Mouse (Mus musculus) heart, embryonic 15.5 days (tissue): Measurements from ENCODE around the gene Syn3. TPM values are rescaled to one million over a fixed set of nuclear protein-coding genes. Genes with fewer than 3 reads are reported as not detected.

ENCODE experiments used
- ATAC-seq: fragments of 200-750 bp; cut with Nextera tagmentation; replicated peaks from 2 replicates; pipeline ENCODE4 v1.8.0; 2017; ENCODE audit warnings: low read depth, moderate TSS enrichment; ENCODE audit not compliant: insufficient number of reproducible peaks, insufficient read depth, low FRiP score
- H3K27ac ChIP-seq: fragments of 300-500 bp; sonication (generic); 2 replicates; pipeline ENCODE4 v1.5.1; 2015; ENCODE audit warnings: mild to moderate bottlenecking, inconsistent platforms
- H3K27me3 ChIP-seq: fragments of 300-500 bp; sonication (generic); 2 replicates; pipeline ENCODE4 v1.6.1; 2015; ENCODE audit warnings: inconsistent platforms
- H3K36me3 ChIP-seq: fragments of 300-500 bp; sonication (generic); 2 replicates; pipeline ENCODE4 v1.6.1; 2015; ENCODE audit warnings: mild to moderate bottlenecking, inconsistent platforms
- H3K4me1 ChIP-seq: fragments of 300-500 bp; sonication (generic); replicated peaks from 2 replicates; pipeline ENCODE4 v1.6.1; 2015; ENCODE audit warnings: inconsistent platforms
- H3K4me2 ChIP-seq: fragments of 300-500 bp; sonication (generic); 2 replicates; pipeline ENCODE4 v1.6.1; 2015; ENCODE audit warnings: inconsistent platforms, mild to moderate bottlenecking, moderate library complexity
- H3K4me3 ChIP-seq: fragments of 300-500 bp; sonication (generic); 2 replicates; pipeline ENCODE4 v1.5.1; 2015; ENCODE audit warnings: mild to moderate bottlenecking, inconsistent platforms
- H3K9ac ChIP-seq: fragments of 300-500 bp; sonication (generic); 2 replicates; pipeline ENCODE4 v1.6.1; 2015; ENCODE audit warnings: mild to moderate bottlenecking, inconsistent platforms
- H3K9me3 ChIP-seq: fragments of 300-500 bp; sonication (generic); replicated peaks from 2 replicates; pipeline ENCODE4 v1.6.1; 2016; ENCODE audit warnings: inconsistent platforms
- WGBS: fragments of 180-500 bp; shearing (Covaris S2); methylation state at CpG from one replicate; pipeline ENCODE4 v1.1.7; 2015; ENCODE audit warnings: mixed read lengths; 5-methylcytosine and 5-hydroxymethylcytosine counted together
- polyA plus RNA-seq: library from polyadenylated mRNA; unstranded; fragments of >200 nt; fragmentation: Nextera tagmentation; extraction: Ambion mirVana; gene quantifications from 2 replicates; pipeline ENCODE4 v1.2.1, GENCODE M21; 2015

Syn3 gene
- polyA plus RNA-seq, 1 experiment from 2014 or later: 0.82 TPM

GRCm38 (mm10) chr10:86057712-86058111 is 441.0 kb downstream of the Syn3 start:
- 40% methylated on average over 2 of the region's 2 CpGs for WGBS
- ATAC-seq: no peak

GRCm38 (mm10) chr10:86057286-86057685 is 441.4 kb downstream of the Syn3 start:
- no peaks in the 10 kb centered on the region for H3K9me3 ChIP-seq
- ATAC-seq: no peak
- no peaks in the 10 kb centered on the region for H3K27me3 ChIP-seq
- H3K27ac ChIP-seq: no peak overlapping the region
- 76% methylated on average over 11 of the region's 11 CpGs for whole genome bisulfite sequencing
- H3K36me3 ChIP-seq: no peaks in the 10 kb centered on the region
- no peak overlapping the region for H3K4me3 ChIP-seq
- 0 out of 2 replicates have a peak, but pooled peaks cover 2% of the 10 kb centered on the region for H3K4me1 ChIP-seq
- no peak overlapping the region for H3K4me2 ChIP-seq
- no peak overlapping the region for H3K9ac ChIP-seq

More at GRCm38 (mm10) chr10:86057712-86058111, 441.0 kb downstream of the Syn3 start:
- 0 out of 2 replicates have a peak, but pooled peaks cover 2% of the 10 kb centered on the region for H3K4me1 ChIP-seq
- H3K4me3 ChIP-seq: no peak overlapping the region
- no peaks in the 10 kb centered on the region for H3K27me3 ChIP-seq
- H3K36me3 ChIP-seq: no peaks in the 10 kb centered on the region
- no peaks in the 10 kb centered on the region for H3K9me3 ChIP-seq
- H3K27ac ChIP-seq: no peak overlapping the region
- H3K9ac ChIP-seq: no peak overlapping the region
- no peak overlapping the region for H3K4me2 ChIP-seq

GRCm38 (mm10) chr10:86056297-86056903 is 442.3 kb downstream of the Syn3 start:
- ATAC-seq: no peak
- no peak overlapping the region for H3K9ac ChIP-seq
- WGBS: 71% methylated on average over 8 of the region's 8 CpGs

GRCm38 (mm10) chr10:86052818-86053522 is 445.7 kb downstream of the Syn3 start:
- Histone ChIP-seq H3K27ac (no peak overlapping the region), H3K9me3 (no peaks in the 10 kb centered on the region), H3K27me3 (no peaks in the 10 kb centered on the region), H3K36me3 (no peaks in the 10 kb centered on the region; the same call in none of the 2 replicates), H3K4me2 (no peak overlapping the region), H3K4me1 (0 out of 2 replicates have a peak, but pooled peaks cover 2% of the 10 kb centered on the region), H3K4me3 (no peak overlapping the region), H3K9ac (no peak overlapping the region)
- ATAC-seq: no peak
- WGBS: 63% methylated on average over 10 of the region's 10 CpGs

More at GRCm38 (mm10) chr10:86056297-86056903, 442.3 kb downstream of the Syn3 start:
- H3K4me3 ChIP-seq: no peak overlapping the region
- no peaks in the 10 kb centered on the region for H3K27me3 ChIP-seq
- H3K4me1 ChIP-seq: 0 out of 2 replicates have a peak, but pooled peaks cover 2% of the 10 kb centered on the region
- H3K36me3 ChIP-seq: no peaks in the 10 kb centered on the region
- no peak overlapping the region for H3K4me2 ChIP-seq
- no peaks in the 10 kb centered on the region for H3K9me3 ChIP-seq
- H3K27ac ChIP-seq: no peak overlapping the region

- Histone ChIP-seq H3K9me3 (no peaks in the 10 kb centered on the region), H3K27me3 (no peaks in the 10 kb centered on the region), H3K27ac (no peak overlapping the region), H3K4me2 (no peak overlapping the region), H3K9ac (no peak overlapping the region), H3K4me1 (no peaks in the 10 kb centered on the region), H3K4me3 (no peak overlapping the region), H3K36me3 (no peaks in the 10 kb centered on the region; the same call in none of the 2 replicates)
- no peak for ATAC-seq
- 87% methylated on average over 2 of the region's 2 CpGs for WGBS
Observed at GRCm38 (mm10) chr10:86050522-86050921, 448.2 kb downstream of the Syn3 start.

GRCm38 (mm10) chr10:86047786-86048185 is 450.9 kb downstream of the Syn3 start:
- no peak for ATAC-seq
- WGBS: 84% methylated on average over 9 of the region's 9 CpGs
- H3K27ac ChIP-seq: no peak overlapping the region
- H3K27me3 ChIP-seq: no peaks in the 10 kb centered on the region
- H3K4me3 ChIP-seq: no peak overlapping the region
- no peaks in the 10 kb centered on the region for H3K4me1 ChIP-seq
- no peak overlapping the region for H3K9ac ChIP-seq
- peaks cover 4% of the 10 kb centered on the region for H3K36me3 ChIP-seq
- no peaks in the 10 kb centered on the region for H3K9me3 ChIP-seq
- no peak overlapping the region for H3K4me2 ChIP-seq

GRCm38 (mm10) chr10:86046371-86046770 is 452.3 kb downstream of the Syn3 start:
- H3K4me3 ChIP-seq: no peak overlapping the region
- 94% methylated on average over 1 of the region's 1 CpGs for WGBS
- H3K9me3 ChIP-seq: no peaks in the 10 kb centered on the region
- H3K4me1 ChIP-seq: no peaks in the 10 kb centered on the region
- peaks cover 4% of the 10 kb centered on the region for H3K36me3 ChIP-seq
- no peak overlapping the region for H3K27ac ChIP-seq
- no peak for ATAC-seq
- H3K27me3 ChIP-seq: no peaks in the 10 kb centered on the region
- H3K9ac ChIP-seq: no peak overlapping the region
- H3K4me2 ChIP-seq: no peak overlapping the region

GRCm38 (mm10) chr10:86044066-86044465 is 454.6 kb downstream of the Syn3 start:
- ATAC-seq: no peak
- H3K9ac ChIP-seq: no peak overlapping the region
- whole genome bisulfite sequencing: 93% methylated on average over 8 of the region's 8 CpGs

GRCm38 (mm10) chr10:86043651-86044050 is 455.0 kb downstream of the Syn3 start:
- Histone ChIP-seq H3K9me3 (no peaks in the 10 kb centered on the region), H3K4me3 (no peak overlapping the region), H3K9ac (no peak overlapping the region), H3K36me3 (peaks cover 8% of the 10 kb centered on the region), H3K27ac (no peak overlapping the region), H3K4me1 (no peaks in the 10 kb centered on the region), H3K4me2 (no peak overlapping the region), H3K27me3 (no peaks in the 10 kb centered on the region)
- WGBS: 85% methylated on average over 4 of the region's 4 CpGs
- no peak for ATAC-seq

More at GRCm38 (mm10) chr10:86044066-86044465, 454.6 kb downstream of the Syn3 start:
- Histone ChIP-seq H3K27me3 (no peaks in the 10 kb centered on the region), H3K4me2 (no peak overlapping the region), H3K4me3 (no peak overlapping the region), H3K9me3 (no peaks in the 10 kb centered on the region), H3K27ac (no peak overlapping the region), H3K4me1 (no peaks in the 10 kb centered on the region), H3K36me3 (peaks cover 6% of the 10 kb centered on the region)

GRCm38 (mm10) chr10:86034007-86034728 is 464.5 kb downstream of the Syn3 start:
- peaks cover 12% of the 10 kb centered on the region; the same call in 1 of the 2 replicates for H3K36me3 ChIP-seq
- ATAC-seq: no peak
- H3K4me1 ChIP-seq: no peaks in the 10 kb centered on the region
- no peaks in the 10 kb centered on the region for H3K9me3 ChIP-seq
- WGBS: 76% methylated on average over 2 of the region's 2 CpGs
- no peak overlapping the region for H3K4me2 ChIP-seq
- H3K27me3 ChIP-seq: no peaks in the 10 kb centered on the region
- no peak overlapping the region for H3K9ac ChIP-seq
- H3K4me3 ChIP-seq: no peak overlapping the region
- H3K27ac ChIP-seq: no peak overlapping the region

- H3K27me3 ChIP-seq: no peaks in the 10 kb centered on the region
- ATAC-seq: no peak
- no peak overlapping the region for H3K4me3 ChIP-seq
- no peaks in the 10 kb centered on the region for H3K9me3 ChIP-seq
- 0 out of 2 replicates have a peak, but pooled peaks cover 7% of the 10 kb centered on the region for H3K36me3 ChIP-seq
- H3K9ac ChIP-seq: no peak overlapping the region
- no peak overlapping the region for H3K4me2 ChIP-seq
- no peaks in the 10 kb centered on the region for H3K4me1 ChIP-seq
- no peak overlapping the region for H3K27ac ChIP-seq
- 85% methylated on average over 3 of the region's 3 CpGs for WGBS
Observed at GRCm38 (mm10) chr10:86032517-86032916, 466.2 kb downstream of the Syn3 start.
